Mouse (Mus musculus) G1E (cell line): ENCODE results near the gene Kctd15. TPM values are rescaled to one million over a fixed set of nuclear protein-coding genes. Genes with fewer than 3 reads are reported as not detected.

Experiments
- ATAC-seq: 2 replicates; pipeline ENCODE4 v1.8.0; 2016; ENCODE audit warnings: mild to moderate bottlenecking; ENCODE audit not compliant: insufficient number of reproducible peaks, poor library complexity, low FRiP score, severe bottlenecking; ENCODE audit errors: extremely low read depth
- DNase-seq: peaks from one replicate; pipeline ENCODE4 v3.0.0; 2012; ENCODE audit warnings: low spot score
- H3K27me3 ChIP-seq: 2 replicates; pipeline ENCODE4 v1.6.1; 2012; ENCODE audit warnings: mild to moderate bottlenecking, low read length, inconsistent platforms; ENCODE audit not compliant: insufficient read depth
- H3K36me3 ChIP-seq: replicated peaks from 2 replicates; pipeline ENCODE3; 2012; ENCODE audit warnings: mild to moderate bottlenecking, inconsistent platforms
- H3K4me1 ChIP-seq: 2 replicates; pipeline ENCODE4 v1.6.1; 2012; ENCODE audit warnings: low read depth, low read length, inconsistent platforms, mixed read lengths; ENCODE audit not compliant: insufficient read depth
- H3K4me3 ChIP-seq: 2 replicates; pipeline ENCODE4 v1.5.1; 2012; ENCODE audit warnings: low read depth, mild to moderate bottlenecking, inconsistent platforms, low read length, moderate library complexity, mixed read lengths
- H3K9me3 ChIP-seq: replicated peaks from 2 replicates; pipeline ENCODE4 v1.6.1; 2012; ENCODE audit warnings: inconsistent platforms
- CTCF ChIP-seq: IDR thresholded peaks from 2 replicates; pipeline ENCODE4 v1.5.1; 2012; ENCODE audit warnings: low read depth, low read length, inconsistent platforms, mixed read lengths
- GATA1 ChIP-seq: IDR thresholded peaks from 2 replicates; pipeline ENCODE4 v1.6.1; 2012; ENCODE audit warnings: borderline replicate concordance, low read length, inconsistent platforms, mixed read lengths
- GATA2 ChIP-seq: IDR thresholded peaks from 2 replicates; pipeline ENCODE4 v1.6.1; 2012; ENCODE audit warnings: low read depth, low read length, inconsistent platforms, borderline replicate concordance
- POLR2AphosphoS5 ChIP-seq: IDR thresholded peaks from 2 replicates; pipeline ENCODE4 v1.6.1; 2012; ENCODE audit warnings: low read depth, low read length, inconsistent platforms; ENCODE audit not compliant: insufficient replicate concordance
- TAL1 ChIP-seq: conservative IDR thresholded peaks from 2 replicates; pipeline ENCODE4 v1.6.1; 2012; ENCODE audit warnings: low read depth, low read length, inconsistent platforms, mixed read lengths
- polyA plus RNA-seq: library from polyadenylated mRNA; stranded (reverse); fragments of >175 nt; gene quantifications from 2 replicates; pipeline ENCODE4 v1.2.3, GENCODE M21; 2012
- total RNA-seq, 2 experiments: library from RNA; stranded (forward) in 1 of 2; stranded (reverse) in 1 of 2; fragments of 200-1000 nt in 1 of 2; fragments of >200 nt in 1 of 2; fragmentation: Nextera tagmentation in 1 of 2; gene quantifications; 2 replicates each; pipeline ENCODE4 v1.2.3; 2014 to 2017

The Kctd15 gene
- total and polyA plus RNA-seq, 3 experiments, result 0.11 TPM; not detected in 2

GRCm38 (mm10) chr7:34680771-34681421 is 24.4 kb upstream of the Kctd15 start:
- no peak overlapping the region for H3K4me3 ChIP-seq
- H3K9me3 ChIP-seq, result peaks cover 55% of the 10 kb centered on the region
- ATAC-seq (no peak), DNase-seq (no peak)
- TF ChIP-seq GATA1 (no peak), POLR2AphosphoS5 (no peak), CTCF (no peak), TAL1 (no peak), GATA2 (no peak)
- H3K36me3 ChIP-seq, result no peaks in the 10 kb centered on the region
- no peaks in the 10 kb centered on the region for H3K27me3 ChIP-seq
- no peaks in the 10 kb centered on the region for H3K4me1 ChIP-seq

DNA sequence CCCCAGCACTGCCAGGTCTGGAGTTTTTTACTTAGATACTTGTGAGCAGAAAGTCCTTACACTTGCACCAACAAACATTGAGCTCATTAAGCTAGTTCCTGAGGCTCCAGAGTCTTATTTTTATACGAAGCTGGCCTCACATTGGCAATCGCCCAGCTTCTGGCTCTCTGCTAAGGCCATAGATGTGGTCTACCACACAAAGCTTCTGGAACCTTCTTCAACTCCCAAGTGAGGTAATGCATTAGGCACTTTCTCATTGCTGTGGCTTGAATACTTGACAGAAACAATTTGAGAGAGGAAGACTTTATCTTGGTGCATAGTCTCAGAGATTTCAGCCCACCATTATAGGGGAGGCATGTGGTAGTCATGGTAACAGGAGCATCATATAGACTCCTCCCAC is 23.4 kb upstream of the Kctd15 start:
- Histone ChIP-seq H3K36me3 (no peaks in the 10 kb centered on the region), H3K27me3 (no peaks in the 10 kb centered on the region), H3K4me3 (no peak overlapping the region), H3K9me3 (peaks cover 55% of the 10 kb centered on the region), H3K4me1 (no peaks in the 10 kb centered on the region)
- DNase-seq, result no peak
- TF ChIP-seq TAL1 (no peak), GATA1 (no peak), GATA2 (no peak), POLR2AphosphoS5 (no peak), CTCF (no peak)
- ATAC-seq, result no peak

DNA sequence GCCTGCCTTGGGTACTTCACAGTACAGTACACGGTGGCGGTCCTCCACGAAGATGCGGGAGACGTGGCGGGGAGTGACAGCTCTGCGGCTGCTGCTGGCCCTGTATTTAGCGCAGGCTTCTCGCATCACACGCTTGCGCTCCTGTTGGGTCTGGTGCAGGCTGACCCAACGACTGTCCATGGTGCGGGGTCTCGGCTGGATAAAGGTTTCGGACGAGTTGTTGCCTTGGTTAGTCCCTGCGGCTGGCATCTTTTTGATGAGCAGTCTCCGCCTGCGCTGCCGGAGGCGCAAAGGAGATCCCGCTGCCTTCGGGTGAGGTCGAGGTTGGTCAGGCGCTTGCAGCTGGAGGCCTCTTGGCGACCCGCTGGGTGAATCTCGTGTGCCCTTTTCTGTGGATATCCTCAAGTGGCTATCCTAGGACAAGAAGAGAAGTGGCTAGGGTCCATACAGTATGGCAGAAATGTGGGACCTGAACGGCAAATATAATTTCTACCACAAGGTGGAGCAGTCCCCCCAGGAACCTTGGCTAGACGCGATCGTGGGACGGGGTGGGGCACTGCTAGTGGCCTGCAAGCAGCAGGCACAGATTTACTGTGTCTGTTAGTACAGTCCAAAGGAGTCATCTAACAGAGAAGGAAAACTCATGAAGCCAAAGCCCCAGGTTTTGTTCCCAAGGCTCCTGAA is 19.4 kb upstream of the Kctd15 start:
- no peaks in the 10 kb centered on the region for H3K4me1 ChIP-seq
- ATAC-seq (no peak), DNase-seq (no peak)
- H3K4me3 ChIP-seq, result peak overlapping the region; percentile 15; the same call in 1 of the 2 replicates
- TF ChIP-seq GATA2, result no peak
- no peak for TF ChIP-seq TAL1
- no peak for TF ChIP-seq CTCF
- no peaks in the 10 kb centered on the region for H3K27me3 ChIP-seq
- H3K36me3 ChIP-seq, result no peaks in the 10 kb centered on the region
- H3K9me3 ChIP-seq, result peaks cover 70% of the 10 kb centered on the region

DNA sequence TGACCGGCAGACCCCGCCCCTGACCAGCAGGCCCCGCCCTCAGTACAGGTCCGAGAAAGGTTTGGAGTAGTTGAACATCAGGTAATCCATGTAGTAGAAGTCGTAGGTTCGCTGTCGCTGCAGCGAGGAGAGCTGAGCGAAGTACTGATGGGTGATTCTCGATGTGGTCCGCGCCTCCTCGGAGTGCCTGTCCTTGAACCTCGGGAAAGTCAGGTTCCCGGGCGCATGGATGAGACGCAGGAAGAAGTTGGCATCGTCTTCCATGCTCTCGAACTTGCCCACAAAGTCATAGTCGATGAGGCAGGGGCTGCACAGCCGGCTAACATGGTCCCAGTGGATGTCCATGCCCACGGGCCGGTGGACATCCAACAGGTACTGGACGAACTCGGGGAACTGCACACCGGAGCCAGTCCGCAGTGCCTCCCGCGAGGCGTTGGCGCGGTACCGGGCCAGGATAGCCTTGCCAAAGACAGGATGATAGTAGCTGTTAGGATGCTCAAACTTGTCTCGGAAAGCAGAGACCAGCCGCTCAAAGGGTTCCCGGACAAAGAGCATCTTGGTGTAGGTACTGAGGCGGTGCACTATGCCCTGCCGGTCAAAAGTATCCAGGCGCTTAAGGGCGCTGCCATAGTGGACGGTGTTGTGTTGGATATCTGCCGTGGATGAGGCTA is 18.7 kb upstream of the Kctd15 start:
- ATAC-seq, result no peak
- no peaks in the 10 kb centered on the region for H3K27me3 ChIP-seq
- no peak for TF ChIP-seq POLR2AphosphoS5
- H3K9me3 ChIP-seq, result peaks cover 70% of the 10 kb centered on the region
- no peaks in the 10 kb centered on the region for H3K4me1 ChIP-seq
- DNase-seq, result no peak
- H3K36me3 ChIP-seq, result no peaks in the 10 kb centered on the region
- peak overlapping the region; percentile 15; the same call in 1 of the 2 replicates for H3K4me3 ChIP-seq

DNA sequence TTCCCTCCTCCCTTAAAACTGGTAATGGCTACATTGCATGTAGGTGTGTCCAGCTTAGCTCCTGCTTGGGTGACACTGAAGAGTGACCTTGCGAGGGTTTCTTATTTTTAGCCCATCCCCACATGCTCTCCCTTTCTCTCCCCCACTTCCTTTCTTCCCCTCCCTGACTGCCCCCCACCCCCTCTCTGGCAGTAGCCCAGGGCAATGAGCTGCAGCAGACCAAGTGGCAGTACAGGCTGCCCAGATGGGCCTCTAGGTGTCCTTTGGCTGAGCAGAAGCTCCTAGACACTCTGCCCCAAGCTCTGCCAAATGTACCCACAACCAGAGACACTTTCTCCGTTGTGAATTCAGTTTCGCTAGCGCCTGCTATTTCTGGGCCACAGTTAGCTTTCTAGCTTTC is 16.4 kb upstream of the Kctd15 start:
- Histone ChIP-seq H3K9me3 (peaks cover 81% of the 10 kb centered on the region), H3K4me1 (no peaks in the 10 kb centered on the region), H3K27me3 (no peaks in the 10 kb centered on the region), H3K4me3 (no peak overlapping the region), H3K36me3 (no peaks in the 10 kb centered on the region)
- DNase-seq, result no peak
- TF ChIP-seq GATA1, result no peak
- no peak for TF ChIP-seq POLR2AphosphoS5
- no peak for TF ChIP-seq CTCF
- TF ChIP-seq GATA2, result no peak
- TF ChIP-seq TAL1, result no peak
- ATAC-seq, result no peak

GRCm38 (mm10) chr7:34671911-34672310 is 15.4 kb upstream of the Kctd15 start:
- H3K9me3 ChIP-seq, result peaks cover 89% of the 10 kb centered on the region
- DNase-seq (no peak), ATAC-seq (no peak)
- no peak overlapping the region for H3K4me3 ChIP-seq
- H3K4me1 ChIP-seq, result no peaks in the 10 kb centered on the region
- no peaks in the 10 kb centered on the region for H3K27me3 ChIP-seq
- H3K36me3 ChIP-seq, result no peaks in the 10 kb centered on the region
- TF ChIP-seq GATA2 (no peak), CTCF (no peak; the same call in 1 of the 2 replicates), GATA1 (no peak), TAL1 (no peak), POLR2AphosphoS5 (no peak)
